Mouse (Mus musculus) brain, embryonic 14.5 days (tissue): ENCODE results near the gene Dcaf10. TPM values are rescaled to one million over a fixed set of nuclear protein-coding genes. Genes with fewer than 3 reads are reported as not detected.

ENCODE experiments used
- DNase-seq: peaks from one replicate; pipeline ENCODE4 v3.0.0-alpha.2; 2011; ENCODE audit warnings: low read depth
- CTCF ChIP-seq: fragments of 200-500 bp; IDR thresholded peaks from 2 replicates; pipeline ENCODE4 v1.5.1; 2012; ENCODE audit warnings: inconsistent platforms, mild to moderate bottlenecking, moderate library complexity, borderline replicate concordance; ENCODE audit not compliant: insufficient read depth, insufficient read length; ENCODE audit errors: extremely low read depth
- POLR2A ChIP-seq: fragments of 200-500 bp; IDR thresholded peaks from 2 replicates; pipeline ENCODE4 v1.6.1; 2012; ENCODE audit warnings: mild to moderate bottlenecking, inconsistent platforms, borderline replicate concordance; ENCODE audit not compliant: poor library complexity, insufficient read depth, insufficient read length, severe bottlenecking; ENCODE audit errors: extremely low read depth
- polyA plus RNA-seq: library from polyadenylated mRNA; depleted of rRNA; stranded (reverse); fragments of >200 nt; gene quantifications from 2 replicates; pipeline ENCODE4 v1.2.3, GENCODE M21; 2012; rRNA removed

Gene Dcaf10
- polyA plus RNA-seq, result 13.2 and 13.3 TPM in 2 replicates

GRCm38 (mm10) chr4:45341669-45342249 is at the start of gene Dcaf10:
TSS of gene Dcaf10 (plus strand) at chr4:45342101.
- peak; percentile 97 for DNase-seq
- peak; percentile 18; the same call in 1 of the 2 replicates for TF ChIP-seq CTCF
- peak; percentile 68 for TF ChIP-seq POLR2A

GRCm38 (mm10) chr4:45296662-45297564 is 45.0 kb upstream of the Dcaf10 start, which contains the start of gene Trmt10b:
TSS of gene Trmt10b (plus strand) at chr4:45297127.
- DNase-seq, result peak; percentile 93
- TF ChIP-seq CTCF, result no peak
- TF ChIP-seq POLR2A, result 0 out of 2 replicates have a peak, but pooled peaks have one; percentile 18

- TF ChIP-seq POLR2A (no peak), CTCF (no peak)
- no peak for DNase-seq
Observed at GRCm38 (mm10) chr4:45305536-45305935, 36.4 kb upstream of the Dcaf10 start.

- peak; percentile 49 for DNase-seq
- TF ChIP-seq POLR2A (no peak), CTCF (peak; percentile 64)
Observed at GRCm38 (mm10) chr4:45308046-45308445, 33.9 kb upstream of the Dcaf10 start.

- no peak for TF ChIP-seq POLR2A
- TF ChIP-seq CTCF, result no peak
- DNase-seq, result no peak
Observed at GRCm38 (mm10) chr4:45308606-45309005, 33.3 kb upstream of the Dcaf10 start.

GRCm38 (mm10) chr4:45311056-45311455 is 30.8 kb upstream of the Dcaf10 start:
- TF ChIP-seq CTCF, result no peak
- no peak for TF ChIP-seq POLR2A
- no peak for DNase-seq

GRCm38 (mm10) chr4:45320159-45320816 is 21.6 kb upstream of the Dcaf10 start:
- TF ChIP-seq POLR2A, result peak; percentile 39; the same call in 1 of the 2 replicates
- TF ChIP-seq CTCF, result no peak
- DNase-seq, result peak; percentile 91

- TF ChIP-seq POLR2A, result no peak
- TF ChIP-seq CTCF, result no peak
- DNase-seq, result peak; percentile 29
Observed at GRCm38 (mm10) chr4:45331139-45331538, 10.8 kb upstream of the Dcaf10 start.

- TF ChIP-seq POLR2A (no peak), CTCF (no peak)
- DNase-seq, result no peak
Observed at GRCm38 (mm10) chr4:45332466-45332865, 9.4 kb upstream of the Dcaf10 start.

GRCm38 (mm10) chr4:45341226-45341625 is 675 bp upstream of the Dcaf10 start:
- no peak for DNase-seq
- TF ChIP-seq CTCF, result no peak
- TF ChIP-seq POLR2A, result no peak

- peak; percentile 31 for DNase-seq
- TF ChIP-seq POLR2A, result no peak
- no peak for TF ChIP-seq CTCF
Observed at GRCm38 (mm10) chr4:45342286-45343155, 620 bp downstream of the Dcaf10 start, which contains the start of gene Exosc3. TSS of gene Exosc3 (minus strand) at chr4:45342732.
